Mouse (Mus musculus) heart, embryonic 13.5 days (tissue): ENCODE data around the gene Cd300c2. TPM values are rescaled to one million over a fixed set of nuclear protein-coding genes. Genes with fewer than 3 reads are reported as not detected.

Experiments
- ATAC-seq: fragments of 200-750 bp; cut with Nextera tagmentation; 2 replicates; pipeline ENCODE4 v1.8.0; 2017; ENCODE audit warnings: moderate TSS enrichment; ENCODE audit not compliant: insufficient number of reproducible peaks, low FRiP score, low TSS enrichment; ENCODE audit errors: extremely low read depth
- H3K27ac ChIP-seq: fragments of 300-500 bp; sonication (generic); replicated peaks from 2 replicates; pipeline ENCODE4 v1.5.1; 2015; ENCODE audit warnings: moderate library complexity, mild to moderate bottlenecking, inconsistent platforms
- H3K27me3 ChIP-seq: fragments of 300-500 bp; sonication (generic); replicated peaks from 2 replicates; pipeline ENCODE4 v1.6.1; 2015; ENCODE audit warnings: mild to moderate bottlenecking, inconsistent platforms
- H3K36me3 ChIP-seq: fragments of 300-500 bp; sonication (generic); 2 replicates; pipeline ENCODE4 v1.6.1; 2015; ENCODE audit warnings: mild to moderate bottlenecking, inconsistent platforms
- H3K4me1 ChIP-seq: fragments of 300-500 bp; sonication (generic); 2 replicates; pipeline ENCODE4 v1.6.1; 2015; ENCODE audit warnings: inconsistent platforms
- H3K4me2 ChIP-seq: fragments of 300-500 bp; sonication (generic); 2 replicates; pipeline ENCODE4 v1.6.1; 2015; ENCODE audit warnings: inconsistent platforms, mild to moderate bottlenecking, moderate library complexity
- H3K4me3 ChIP-seq: fragments of 300-500 bp; sonication (generic); 2 replicates; pipeline ENCODE4 v1.5.1; 2015; ENCODE audit warnings: moderate library complexity, mild to moderate bottlenecking, inconsistent platforms
- H3K9ac ChIP-seq: fragments of 300-500 bp; sonication (generic); 2 replicates; pipeline ENCODE4 v1.6.1; 2015; ENCODE audit warnings: inconsistent platforms, mild to moderate bottlenecking, moderate library complexity
- H3K9me3 ChIP-seq: fragments of 300-500 bp; sonication (generic); 2 replicates; pipeline ENCODE4 v1.6.1; 2016; ENCODE audit warnings: inconsistent platforms
- WGBS: fragments of 180-500 bp; shearing (Covaris S2); methylation state at CpG from one replicate; pipeline ENCODE4 v1.1.7; 2015; ENCODE audit warnings: mixed read lengths; 5-methylcytosine and 5-hydroxymethylcytosine counted together
- polyA plus RNA-seq: library from polyadenylated mRNA; unstranded; fragments of >200 nt; fragmentation: Nextera tagmentation; extraction: Ambion mirVana; gene quantifications from 2 replicates; pipeline ENCODE4 v1.2.1, GENCODE M21; 2015

Gene Cd300c2
- polyA plus RNA-seq, 1 experiment from 2014 or later, result 1.6 TPM

GRCm38 (mm10) chr11:114965182-114965828 is 36.4 kb downstream of the Cd300c2 start:
- 55% methylated on average over 3 of the region's 3 CpGs for WGBS
- Histone ChIP-seq H3K9ac (no peak overlapping the region), H3K4me1 (peaks cover 8% of the 10 kb centered on the region), H3K36me3 (no peaks in the 10 kb centered on the region), H3K27me3 (no peaks in the 10 kb centered on the region), H3K4me2 (no peak overlapping the region), H3K9me3 (no peaks in the 10 kb centered on the region), H3K27ac (no peak overlapping the region), H3K4me3 (no peak overlapping the region)
- no peak for ATAC-seq

- H3K4me1 ChIP-seq, result peaks cover 3% of the 10 kb centered on the region
- H3K4me3 ChIP-seq, result no peak overlapping the region
- no peaks in the 10 kb centered on the region for H3K36me3 ChIP-seq
- no peak overlapping the region for H3K9ac ChIP-seq
- WGBS, result 59% methylated on average over 1 of the region's 1 CpGs
- no peak overlapping the region for H3K27ac ChIP-seq
- no peaks in the 10 kb centered on the region for H3K9me3 ChIP-seq
- no peak for ATAC-seq
- H3K27me3 ChIP-seq, result no peaks in the 10 kb centered on the region
- no peak overlapping the region for H3K4me2 ChIP-seq
Measured at GRCm38 (mm10) chr11:114960369-114960768, 41.3 kb downstream of the Cd300c2 start.

Other genes starting within 250 kb of the Cd300c2 start
- gene Kif19a, start 236.5 kb downstream of the Cd300c2 start, polyA plus RNA-seq, result 0.17 TPM in 1 of 2 replicates, not detected in the other
- 0.24 TPM in 1 of 2 replicates, not detected in the other for gene Btbd17, start 205.9 kb downstream of the Cd300c2 start, polyA plus RNA-seq
- gene Gpr142, start 203.0 kb downstream of the Cd300c2 start, polyA plus RNA-seq, result not detected in 2 replicates
- 20.6 and 20.7 TPM in 2 replicates for gene Gprc5c, start 150.7 kb downstream of the Cd300c2 start, polyA plus RNA-seq
- gene Cd300a, start 111.8 kb downstream of the Cd300c2 start, polyA plus RNA-seq, result 0.82 and 1.4 TPM in 2 replicates
- gene Cd300lb, start 67.5 kb downstream of the Cd300c2 start, polyA plus RNA-seq, result 0.45 and 0.49 TPM in 2 replicates
- not detected in 2 replicates for gene Cd300c, start 32.7 kb downstream of the Cd300c2 start, polyA plus RNA-seq
- 0.05 and 0.40 TPM in 2 replicates for gene Cd300ld, start 12.0 kb downstream of the Cd300c2 start, polyA plus RNA-seq
- not detected in 2 replicates for gene Cd300ld2, start 14.3 kb upstream of the Cd300c2 start, polyA plus RNA-seq
- not detected in 2 replicates for gene Cd300ld4, start 25.1 kb upstream of the Cd300c2 start, polyA plus RNA-seq
- not detected in 2 replicates for gene Cd300ld5, start 35.9 kb upstream of the Cd300c2 start, polyA plus RNA-seq
- not detected in 2 replicates for gene Cd300ld3, start 46.5 kb upstream of the Cd300c2 start, polyA plus RNA-seq
- not detected in 2 replicates for gene Cd300e, start 60.3 kb upstream of the Cd300c2 start, polyA plus RNA-seq
- gene Rab37, start 89.6 kb upstream of the Cd300c2 start, polyA plus RNA-seq, result 1.2 and 1.7 TPM in 2 replicates
- 0.37 and 0.38 TPM in 2 replicates for gene Cd300lf, start 132.1 kb upstream of the Cd300c2 start, polyA plus RNA-seq
- 23.1 and 24.4 TPM in 2 replicates for gene Slc9a3r1, start 161.5 kb upstream of the Cd300c2 start, polyA plus RNA-seq
- gene Tmem104, start 185.6 kb upstream of the Cd300c2 start, polyA plus RNA-seq, result 7.1 and 7.7 TPM in 2 replicates
- 13.8 and 19.0 TPM in 2 replicates for gene Nat9, start 186.0 kb upstream of the Cd300c2 start, polyA plus RNA-seq